Mouse (Mus musculus): Measurements from ENCODE around the gene Srsf10. TPM values are rescaled to one million over a fixed set of nuclear protein-coding genes. Genes with fewer than 3 reads are reported as not detected.
A peak's percentile ranks its signal among the peaks of the same experiment; 100 is the strongest.

Srsf10 gene
- 411 and 417 TPM in 2 replicates for polyA plus RNA-seq (2016; fragmentation: Nextera tagmentation; extraction: Ambion mirVana)

DNA sequence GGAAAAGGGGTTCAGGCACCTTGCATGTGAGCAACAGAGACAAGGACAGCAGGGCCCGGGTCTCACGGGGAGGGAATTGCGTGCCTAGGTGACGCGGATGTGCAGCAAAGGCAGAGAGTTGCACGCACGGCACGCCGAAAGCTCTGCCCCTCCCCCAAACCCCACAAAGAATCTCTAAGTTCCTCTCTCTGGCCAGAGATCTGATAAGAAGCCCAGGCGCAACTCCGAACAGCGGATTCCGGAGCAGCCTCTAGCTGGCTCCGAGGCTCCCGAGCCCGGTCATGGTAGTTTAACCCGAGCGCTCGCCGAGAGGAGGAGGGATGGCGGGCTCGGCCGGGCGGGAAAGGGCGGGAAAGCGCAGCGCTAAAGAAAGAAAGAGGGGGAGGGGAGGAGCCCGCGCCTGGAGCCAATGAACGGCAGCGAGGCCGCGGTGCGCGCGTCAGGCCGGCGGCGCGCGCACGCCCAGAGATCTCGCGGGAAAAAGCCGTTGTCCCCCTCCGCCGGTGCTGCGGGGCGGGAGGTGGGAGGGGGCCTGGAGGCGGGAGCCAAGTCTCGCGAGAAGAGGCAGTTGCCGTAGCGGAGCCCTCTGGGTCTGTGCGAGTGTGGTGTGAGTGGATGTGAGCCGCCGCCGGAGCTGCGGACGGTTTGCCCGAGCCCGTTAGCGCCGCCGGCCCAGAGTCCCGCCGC is at the start of gene Srsf10:
Srsf10 (plus strand) TSS at position 212 of the 687 bp plus-strand sequence.
- peak within 1 kb of the TSS; percentile 94 for H3K4me3 ChIP-seq (replicated peaks)
- H3K36me3 ChIP-seq (replicated peaks), result no peaks in the 10 kb centered on the region
- WGBS, result under 1% methylated on average over 66 of the region's 67 CpGs
- H3K9me3 ChIP-seq, result no peaks in the 10 kb centered on the region
- peak within 1 kb of the TSS; percentile 97 for H3K9ac ChIP-seq
- ATAC-seq (ENCODE audit: low FRiP score), result peak; percentile 94
- peak within 1 kb of the TSS; percentile 81 for H3K4me2 ChIP-seq
- H3K27ac ChIP-seq, result peak within 1 kb of the TSS; percentile 99
- H3K27me3 ChIP-seq, result no peaks in the 10 kb centered on the region
- peaks cover 50% of the 10 kb centered on the region for H3K4me1 ChIP-seq

DNA sequence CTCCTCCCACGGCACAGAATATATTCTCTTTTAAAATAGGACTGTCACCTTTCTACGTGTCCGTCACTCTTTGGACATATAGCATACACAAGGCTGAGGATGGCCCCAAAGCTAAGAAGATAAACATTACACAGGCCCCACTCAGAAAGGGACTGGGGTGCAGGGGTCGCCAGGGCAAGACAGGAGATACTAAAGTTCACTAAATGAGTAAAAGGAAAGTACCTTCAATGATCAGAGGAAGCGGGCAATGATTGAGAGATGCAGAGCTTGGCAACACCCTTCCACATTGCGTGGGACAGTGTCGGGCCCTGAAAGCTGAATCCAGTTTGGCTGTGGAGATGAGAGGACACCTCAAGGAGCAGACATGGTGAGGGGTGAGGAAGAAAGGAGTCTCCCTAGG is 40.7 kb upstream of the Srsf10 start:
- ATAC-seq (ENCODE audit: low FRiP score), result no peak
- Histone ChIP-seq H3K4me1 (no peaks in the 10 kb centered on the region), H3K9ac (no peak overlapping the region), H3K4me2 (no peak overlapping the region), H3K27me3 (no peaks in the 10 kb centered on the region), H3K4me3 (replicated peaks) (no peak overlapping the region), H3K9me3 (peaks cover 3% of the 10 kb centered on the region; the same call in 1 of the 2 replicates), H3K36me3 (replicated peaks) (no peaks in the 10 kb centered on the region), H3K27ac (no peak overlapping the region)
- 83% methylated on average over 7 of the region's 7 CpGs for WGBS

DNA sequence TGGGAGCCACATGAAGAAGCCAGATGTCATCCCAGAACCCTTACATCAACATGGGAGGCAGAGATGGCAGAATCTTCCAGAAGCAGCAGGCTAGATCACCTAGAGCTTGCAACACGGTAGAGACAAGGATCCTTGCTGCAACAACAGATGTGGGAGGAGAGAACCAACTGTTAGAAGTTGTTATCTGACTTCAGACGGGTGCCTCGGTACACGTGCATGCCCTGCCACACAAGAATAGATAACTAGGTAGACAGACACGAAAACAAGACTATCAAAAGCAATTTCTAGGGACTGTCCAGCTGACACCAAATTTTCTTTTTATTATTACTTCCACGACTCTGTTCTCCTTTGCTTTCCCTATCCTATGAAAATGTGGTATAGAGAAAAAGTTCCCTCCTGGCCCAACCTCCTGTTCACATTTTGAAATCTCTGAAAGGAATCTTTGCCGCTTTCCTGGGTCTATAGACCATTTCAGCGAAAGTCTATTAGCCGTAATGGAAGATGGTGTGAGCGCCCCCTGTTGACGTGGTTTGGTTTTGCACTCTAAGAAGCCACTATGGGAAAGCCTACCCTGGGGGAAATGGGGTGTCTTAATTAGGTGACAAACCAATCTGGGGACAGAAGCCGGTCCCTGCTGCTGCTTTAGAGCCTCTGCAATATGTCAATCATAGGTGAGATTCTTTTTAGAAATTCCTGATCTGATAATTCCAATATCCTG is 38.5 kb upstream of the Srsf10 start:
- H3K27ac ChIP-seq, result no peak overlapping the region
- H3K9ac ChIP-seq, result no peak overlapping the region
- no peaks in the 10 kb centered on the region for H3K4me1 ChIP-seq
- H3K4me2 ChIP-seq, result no peak overlapping the region
- no peak for ATAC-seq (ENCODE audit: low FRiP score)
- no peaks in the 10 kb centered on the region for H3K36me3 ChIP-seq (replicated peaks)
- 46% methylated on average over 12 of the region's 12 CpGs for WGBS
- no peaks in the 10 kb centered on the region for H3K27me3 ChIP-seq
- H3K9me3 ChIP-seq, result peaks cover 3% of the 10 kb centered on the region; the same call in 1 of the 2 replicates
- H3K4me3 ChIP-seq (replicated peaks), result no peak overlapping the region

DNA sequence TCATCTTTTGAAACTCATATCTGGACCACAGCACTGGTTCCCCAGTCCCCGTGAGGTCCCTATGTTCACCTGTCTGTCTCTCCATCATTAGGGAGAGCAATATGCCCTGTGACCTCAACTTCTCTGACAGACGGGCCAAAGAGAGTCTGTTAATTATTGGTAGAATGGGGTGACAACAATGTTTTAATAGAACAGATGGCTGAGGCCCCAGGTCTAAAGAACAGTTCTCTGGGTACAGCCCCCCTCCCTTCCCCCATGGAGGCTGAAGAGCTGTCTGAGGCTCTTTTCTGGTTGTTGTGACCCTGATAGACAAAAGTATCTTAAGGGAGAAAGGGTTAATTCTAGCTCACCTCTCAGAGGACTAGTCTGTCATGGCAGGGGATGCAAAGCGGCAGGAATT is 37.2 kb upstream of the Srsf10 start:
- 77% methylated on average over 3 of the region's 3 CpGs for WGBS
- no peaks in the 10 kb centered on the region for H3K9me3 ChIP-seq
- no peak overlapping the region for H3K9ac ChIP-seq
- ATAC-seq (ENCODE audit: low FRiP score), result no peak
- no peaks in the 10 kb centered on the region for H3K27me3 ChIP-seq
- H3K4me2 ChIP-seq, result no peak overlapping the region
- no peaks in the 10 kb centered on the region for H3K4me1 ChIP-seq
- H3K4me3 ChIP-seq (replicated peaks), result no peak overlapping the region
- no peaks in the 10 kb centered on the region for H3K36me3 ChIP-seq (replicated peaks)
- no peak overlapping the region for H3K27ac ChIP-seq

- no peak overlapping the region for H3K4me2 ChIP-seq
- no peaks in the 10 kb centered on the region for H3K36me3 ChIP-seq (replicated peaks)
- ATAC-seq (ENCODE audit: low FRiP score), result no peak
- no peaks in the 10 kb centered on the region for H3K4me1 ChIP-seq
- no peak overlapping the region for H3K4me3 ChIP-seq (replicated peaks)
- H3K27me3 ChIP-seq, result no peaks in the 10 kb centered on the region
- no peaks in the 10 kb centered on the region for H3K9me3 ChIP-seq
- no peak overlapping the region for H3K9ac ChIP-seq
- H3K27ac ChIP-seq, result no peak overlapping the region
- 76% methylated on average over 17 of the region's 17 CpGs for WGBS
These were observed 35.6 kb upstream of the Srsf10 start for GRCm38 (mm10) chr4:135819826-135820526.

DNA sequence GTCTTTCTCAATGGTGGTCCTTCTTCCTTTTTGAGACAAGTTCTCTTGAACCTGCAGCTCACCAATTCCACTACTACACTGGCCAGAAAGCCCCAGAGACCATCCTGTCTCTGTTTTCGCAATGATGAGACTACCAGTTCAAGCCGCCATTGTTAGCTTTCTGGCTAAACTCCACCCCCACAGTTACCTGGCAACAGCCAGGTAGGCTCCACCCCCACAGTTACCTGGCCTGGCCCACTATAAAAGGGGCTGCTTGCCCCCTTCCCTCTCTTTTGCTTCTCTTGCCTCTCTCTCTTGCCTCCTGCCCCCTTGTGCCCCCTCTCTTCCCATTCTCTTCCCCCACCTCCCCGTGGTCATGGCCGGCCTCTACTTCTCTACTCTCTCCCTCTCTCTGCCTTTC is 33.8 kb upstream of the Srsf10 start:
- Histone ChIP-seq H3K36me3 (replicated peaks) (no peaks in the 10 kb centered on the region), H3K27ac (no peak overlapping the region), H3K4me3 (replicated peaks) (no peak overlapping the region), H3K4me1 (no peaks in the 10 kb centered on the region), H3K27me3 (no peaks in the 10 kb centered on the region), H3K4me2 (no peak overlapping the region), H3K9me3 (no peaks in the 10 kb centered on the region), H3K9ac (no peak overlapping the region)
- ATAC-seq (ENCODE audit: low FRiP score), result no peak
- WGBS, result 88% methylated on average over 4 of the region's 4 CpGs

DNA sequence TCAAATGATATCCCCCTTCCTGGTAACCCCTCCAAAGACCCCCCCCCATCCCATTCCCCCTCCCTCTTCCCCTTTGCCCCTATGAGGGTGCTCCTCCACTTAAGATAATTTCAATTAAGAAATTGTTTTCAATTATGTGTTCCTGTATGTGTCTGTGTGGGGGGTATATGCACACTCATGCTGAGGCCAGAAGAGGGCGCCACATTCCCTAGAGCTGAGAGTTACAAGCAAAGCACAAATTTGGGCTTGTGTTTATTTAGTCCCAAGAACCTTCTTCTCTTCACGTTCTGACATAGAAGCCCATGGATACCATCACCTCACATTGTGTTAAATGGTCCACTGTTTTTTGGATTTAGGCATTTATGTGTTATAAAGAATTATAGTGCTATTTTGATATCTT is 32.2 kb upstream of the Srsf10 start:
- no peak overlapping the region for H3K9ac ChIP-seq
- WGBS, result 72% methylated on average over 2 of the region's 2 CpGs
- H3K4me3 ChIP-seq (replicated peaks), result no peak overlapping the region
- peaks cover 2% of the 10 kb centered on the region for H3K4me1 ChIP-seq
- H3K27ac ChIP-seq, result no peak overlapping the region
- H3K9me3 ChIP-seq, result no peaks in the 10 kb centered on the region
- no peak for ATAC-seq (ENCODE audit: low FRiP score)
- H3K36me3 ChIP-seq (replicated peaks), result no peaks in the 10 kb centered on the region
- H3K4me2 ChIP-seq, result no peak overlapping the region
- H3K27me3 ChIP-seq, result no peaks in the 10 kb centered on the region

- 0 out of 2 replicates have a peak overlapping the region, but pooled peaks have one; percentile 3 for H3K27ac ChIP-seq
- H3K4me1 ChIP-seq, result peaks cover 10% of the 10 kb centered on the region
- no peaks in the 10 kb centered on the region for H3K9me3 ChIP-seq
- no peak overlapping the region for H3K4me3 ChIP-seq (replicated peaks)
- H3K9ac ChIP-seq, result no peak overlapping the region
- H3K27me3 ChIP-seq, result no peaks in the 10 kb centered on the region
- ATAC-seq (ENCODE audit: low FRiP score), result no peak
- no peaks in the 10 kb centered on the region for H3K36me3 ChIP-seq (replicated peaks)
- 48% methylated on average over 8 of the region's 8 CpGs for WGBS
- H3K4me2 ChIP-seq, result no peak overlapping the region
These were observed 31.3 kb upstream of the Srsf10 start for GRCm38 (mm10) chr4:135824254-135824653.

DNA sequence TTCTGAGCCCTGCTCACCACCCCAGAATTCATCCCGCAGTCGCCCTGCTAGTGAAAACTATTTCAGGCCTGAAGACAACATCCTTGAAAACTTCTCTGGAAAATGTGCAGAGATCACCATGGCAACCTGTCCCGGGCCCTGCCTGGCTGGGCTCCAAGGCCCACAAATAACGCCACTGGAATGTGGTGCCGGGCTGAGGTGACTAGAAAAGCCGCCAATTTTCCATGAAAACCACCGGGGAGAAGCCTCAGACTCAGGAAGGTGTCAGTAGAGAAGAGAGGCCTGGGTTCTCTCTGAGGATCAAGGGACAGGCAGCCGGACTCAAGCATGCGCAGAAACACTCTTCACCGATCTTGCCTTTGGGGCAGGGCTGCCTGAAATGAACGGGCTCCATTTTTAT is 27.1 kb upstream of the Srsf10 start:
- Histone ChIP-seq H3K4me1 (peaks cover 19% of the 10 kb centered on the region), H3K9ac (0 out of 2 replicates have a peak overlapping the region, but pooled peaks have one; percentile 17), H3K27ac (peak overlapping the region; percentile 83), H3K27me3 (no peaks in the 10 kb centered on the region), H3K9me3 (no peaks in the 10 kb centered on the region), H3K4me2 (peak overlapping the region; percentile 27), H3K36me3 (replicated peaks) (no peaks in the 10 kb centered on the region), H3K4me3 (replicated peaks) (no peak overlapping the region)
- ATAC-seq (ENCODE audit: low FRiP score), result peak; percentile 49; the same call in 1 of the 2 replicates
- WGBS, result 28% methylated on average over 11 of the region's 11 CpGs

DNA sequence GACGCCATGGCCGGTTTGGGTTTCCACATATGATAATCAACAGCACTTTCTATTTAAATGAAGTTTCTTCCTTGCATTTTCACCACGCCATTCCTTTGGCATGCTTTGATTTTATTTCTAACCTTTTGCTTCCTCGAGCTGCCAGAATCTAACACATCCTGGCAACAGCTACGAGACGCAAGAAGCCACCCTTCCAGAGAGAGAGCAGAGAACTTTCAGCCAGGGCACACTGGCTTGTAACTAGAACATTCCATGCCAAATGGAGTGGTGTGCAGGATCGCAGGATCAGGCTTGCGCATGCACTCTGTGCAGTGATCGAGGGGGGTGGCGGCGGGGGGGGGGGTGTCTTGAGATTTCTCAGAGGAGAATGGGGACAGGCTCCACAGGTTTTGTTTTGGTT is 23.5 kb upstream of the Srsf10 start:
- Histone ChIP-seq H3K36me3 (replicated peaks) (no peaks in the 10 kb centered on the region), H3K4me3 (replicated peaks) (no peak overlapping the region), H3K9me3 (no peaks in the 10 kb centered on the region), H3K27me3 (no peaks in the 10 kb centered on the region), H3K27ac (no peak overlapping the region), H3K4me1 (peaks cover 27% of the 10 kb centered on the region), H3K9ac (no peak overlapping the region), H3K4me2 (no peak overlapping the region)
- ATAC-seq (ENCODE audit: low FRiP score), result no peak
- WGBS, result 83% methylated on average over 11 of the region's 11 CpGs

DNA sequence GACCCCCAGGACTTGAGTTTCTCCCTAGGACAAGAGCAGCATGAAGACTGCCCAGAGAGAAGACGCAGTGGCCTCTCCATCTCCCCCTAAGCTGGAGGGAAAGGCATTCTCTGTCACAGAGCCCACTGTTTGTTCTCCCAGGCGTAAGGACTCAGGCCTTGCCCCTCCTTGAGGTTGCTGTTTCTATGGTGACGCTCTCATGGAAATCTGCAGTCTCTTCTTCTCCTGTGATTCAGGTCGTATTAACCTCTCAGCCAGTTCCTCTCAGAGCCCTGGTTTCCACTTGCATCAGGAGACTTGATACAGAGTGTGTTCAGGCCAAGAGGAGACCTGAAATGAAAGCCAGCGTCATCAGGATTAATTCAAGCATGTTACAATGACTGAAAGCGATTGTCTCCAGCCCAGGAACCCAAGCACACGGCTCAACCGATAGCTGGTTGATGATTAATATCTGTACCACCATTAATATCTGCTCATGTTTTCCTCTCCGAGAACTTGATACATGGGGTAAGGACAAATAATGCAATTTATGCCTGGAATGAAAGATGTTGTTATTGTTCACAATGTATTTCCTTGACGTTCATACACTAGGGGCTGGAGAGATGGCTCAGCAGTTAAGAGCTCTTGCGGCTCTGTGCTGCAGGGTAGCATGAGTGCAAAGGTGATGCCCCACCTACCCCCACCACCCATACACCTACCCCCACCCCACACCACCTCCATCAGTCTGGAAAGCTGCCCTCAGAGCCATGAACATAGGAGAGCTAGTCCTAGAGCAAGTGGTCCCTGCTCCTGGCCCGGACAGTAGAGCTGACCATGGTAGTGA is 22.0 kb upstream of the Srsf10 start:
- Histone ChIP-seq H3K27me3 (no peaks in the 10 kb centered on the region), H3K4me2 (peak overlapping the region; percentile 16; the same call in 1 of the 2 replicates), H3K4me1 (peaks cover 23% of the 10 kb centered on the region), H3K36me3 (replicated peaks) (no peaks in the 10 kb centered on the region), H3K9me3 (no peaks in the 10 kb centered on the region), H3K9ac (peak overlapping the region; percentile 33; the same call in 1 of the 2 replicates), H3K27ac (peak overlapping the region; percentile 77), H3K4me3 (replicated peaks) (no peak overlapping the region)
- WGBS, result 47% methylated on average over 12 of the region's 12 CpGs
- ATAC-seq (ENCODE audit: low FRiP score), result peak; percentile 73
